Mouse (Mus musculus): ENCODE data around the gene Rps11. TPM values are rescaled to one million over a fixed set of nuclear protein-coding genes. Genes with fewer than 3 reads are reported as not detected.
A peak's percentile ranks its signal among the peaks of the same experiment; 100 is the strongest.
"Not testable (repeated sequence)": the region's sequence is repeated elsewhere in the genome, so short reads cannot be mapped to it uniquely, and the experiment has no call there.

Rps11 gene
- polyA plus RNA-seq, 1 experiment from 2014 or later, result 1,160 TPM

DNA sequence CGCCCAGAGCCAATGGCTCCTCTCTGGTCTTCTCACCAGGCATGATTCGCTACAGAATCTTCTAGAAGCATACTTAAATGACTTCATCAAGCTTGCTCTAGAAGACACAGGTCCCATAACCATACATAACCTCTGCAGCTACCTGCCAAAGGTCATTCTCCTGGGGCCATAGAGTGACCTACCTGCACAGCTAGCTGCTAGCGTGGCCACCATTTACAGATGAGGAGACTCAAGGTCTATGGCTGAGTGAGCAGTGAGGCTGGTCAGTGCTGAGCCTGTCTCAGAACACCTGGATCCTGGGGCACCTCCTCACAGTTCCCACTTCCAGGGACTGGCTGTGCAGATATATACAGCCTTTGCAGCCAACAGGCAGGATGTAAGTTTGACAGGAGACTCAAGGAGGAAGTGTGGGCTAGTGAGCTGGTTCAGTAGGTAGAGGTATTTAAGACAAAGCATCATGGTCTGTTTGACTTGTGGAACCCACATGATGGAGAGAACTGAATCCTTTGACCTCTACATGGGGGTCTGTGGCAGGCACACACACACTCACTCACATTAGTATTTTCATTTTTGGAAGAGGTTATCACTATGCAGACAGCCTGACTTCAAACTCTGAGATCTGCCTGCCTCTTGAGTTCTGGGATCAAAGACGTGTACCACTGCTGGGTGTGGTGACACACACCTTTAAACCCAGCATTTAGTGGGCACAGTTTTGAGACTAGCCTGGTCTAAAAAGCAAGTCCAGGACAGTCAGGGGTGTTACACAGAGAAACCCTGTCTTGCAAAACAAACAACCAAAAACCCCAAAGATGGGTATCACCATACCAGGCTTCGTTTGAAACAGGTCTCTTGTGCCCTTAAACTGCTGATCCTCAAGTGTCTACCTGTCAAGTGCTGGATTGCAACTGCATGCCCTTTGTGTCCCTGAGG is 4.2 kb downstream of the Rps11 start:
- Histone ChIP-seq H3K9me3 (no peaks in the 10 kb centered on the region), H3K4me3 (no peak overlapping the region), H3K27me3 (no peaks in the 10 kb centered on the region), H3K36me3 (peaks cover 57% of the 10 kb centered on the region), H3K9ac (replicated peaks) (no peak overlapping the region), H3K27ac (replicated peaks) (no peak overlapping the region), H3K4me2 (replicated peaks) (no peak overlapping the region), H3K4me1 (peaks cover 27% of the 10 kb centered on the region)
- WGBS, result 82% methylated on average over 5 of the region's 5 CpGs
- ATAC-seq (ENCODE audit: low FRiP score, low read depth), result no peak

DNA sequence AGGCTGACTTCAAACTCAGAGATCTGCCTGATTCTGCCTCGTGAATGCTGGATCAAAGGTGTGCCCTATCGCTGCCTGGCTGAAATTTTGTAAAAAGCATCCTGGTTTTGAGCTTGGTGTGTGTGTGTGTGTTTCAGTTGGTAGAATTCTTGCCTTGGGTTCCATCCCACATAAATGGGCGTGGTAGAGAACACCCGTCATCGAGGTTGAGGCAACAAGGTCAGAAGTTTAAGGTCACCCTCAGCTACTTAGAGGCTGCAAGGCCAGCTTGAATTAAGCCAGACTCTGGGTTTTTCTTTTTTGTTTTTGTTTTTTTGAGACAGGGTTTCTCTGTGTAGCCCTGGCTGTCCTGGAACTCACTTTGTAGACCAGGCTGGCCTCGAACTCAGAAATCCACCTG is 5.9 kb downstream of the Rps11 start:
- no peak overlapping the region for H3K4me3 ChIP-seq
- no peak overlapping the region for H3K9ac ChIP-seq (replicated peaks)
- H3K4me2 ChIP-seq (replicated peaks), result no peak overlapping the region
- no peaks in the 10 kb centered on the region for H3K27me3 ChIP-seq
- H3K4me1 ChIP-seq, result peaks cover 19% of the 10 kb centered on the region
- H3K9me3 ChIP-seq, result no peaks in the 10 kb centered on the region
- H3K27ac ChIP-seq (replicated peaks), result 0 out of 2 replicates have a peak overlapping the region, but pooled peaks have one; percentile 1
- ATAC-seq (ENCODE audit: low FRiP score, low read depth), result no peak
- WGBS, result 93% methylated on average over 6 of the region's 6 CpGs
- H3K36me3 ChIP-seq, result peaks cover 54% of the 10 kb centered on the region

DNA sequence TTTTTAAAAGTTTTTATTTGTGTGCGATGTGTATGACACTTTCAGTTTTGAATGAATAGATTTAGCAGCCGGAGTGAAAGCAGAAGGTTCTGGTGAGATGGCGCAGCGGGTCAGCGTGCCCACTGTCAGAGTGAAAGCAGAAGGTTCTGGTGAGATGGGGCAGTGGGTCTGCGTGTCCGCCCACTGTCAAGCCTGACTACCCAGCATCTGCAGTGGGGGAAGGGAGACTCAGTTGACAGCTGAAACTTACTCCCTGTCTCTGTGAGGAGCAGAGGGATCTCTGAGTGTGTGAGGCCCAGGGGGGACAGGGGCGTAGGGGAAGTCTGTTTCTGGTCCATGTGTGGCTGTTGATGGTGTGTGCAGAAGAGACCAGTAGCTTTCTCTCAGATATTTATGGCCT is 6.7 kb downstream of the Rps11 start:
- Histone ChIP-seq H3K36me3 (peaks cover 48% of the 10 kb centered on the region), H3K9me3 (no peaks in the 10 kb centered on the region), H3K4me3 (no peak overlapping the region), H3K4me1 (peaks cover 11% of the 10 kb centered on the region; the same call in 1 of the 2 replicates), H3K9ac (replicated peaks) (no peak overlapping the region), H3K27ac (replicated peaks) (0 out of 2 replicates have a peak overlapping the region, but pooled peaks have one; percentile 1), H3K4me2 (replicated peaks) (no peak overlapping the region), H3K27me3 (no peaks in the 10 kb centered on the region)
- WGBS, result 78% methylated on average over 8 of the region's 8 CpGs
- ATAC-seq (ENCODE audit: low FRiP score, low read depth), result no peak

DNA sequence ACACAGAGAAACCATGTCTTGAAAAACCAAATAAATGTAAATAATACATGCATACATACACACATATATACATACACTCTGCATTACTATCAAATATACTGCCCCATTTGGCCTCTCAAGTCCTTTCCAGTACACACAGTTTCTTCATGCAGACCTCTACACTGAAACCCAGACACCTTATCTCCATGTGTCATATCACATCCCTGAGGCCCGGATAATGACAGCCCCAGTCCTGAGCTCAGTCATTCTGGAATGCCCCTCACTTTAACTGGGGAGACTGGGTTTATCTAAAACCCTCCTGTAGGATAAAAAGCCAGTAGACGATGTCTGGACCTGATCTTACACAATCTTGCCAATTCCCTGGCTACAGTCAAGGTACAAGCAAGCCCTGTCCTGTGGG is 10.8 kb downstream of the Rps11 start:
- H3K4me3 ChIP-seq, result no peak overlapping the region
- H3K9me3 ChIP-seq, result no peaks in the 10 kb centered on the region
- H3K4me2 ChIP-seq (replicated peaks), result no peak overlapping the region
- H3K27me3 ChIP-seq, result no peaks in the 10 kb centered on the region
- 0 out of 2 replicates have a peak, but pooled peaks cover 10% of the 10 kb centered on the region for H3K36me3 ChIP-seq
- 88% methylated on average over 2 of the region's 2 CpGs for WGBS
- H3K4me1 ChIP-seq, result no peaks in the 10 kb centered on the region
- ATAC-seq (ENCODE audit: low FRiP score, low read depth), result no peak
- no peak overlapping the region for H3K9ac ChIP-seq (replicated peaks)
- no peak overlapping the region for H3K27ac ChIP-seq (replicated peaks)

DNA sequence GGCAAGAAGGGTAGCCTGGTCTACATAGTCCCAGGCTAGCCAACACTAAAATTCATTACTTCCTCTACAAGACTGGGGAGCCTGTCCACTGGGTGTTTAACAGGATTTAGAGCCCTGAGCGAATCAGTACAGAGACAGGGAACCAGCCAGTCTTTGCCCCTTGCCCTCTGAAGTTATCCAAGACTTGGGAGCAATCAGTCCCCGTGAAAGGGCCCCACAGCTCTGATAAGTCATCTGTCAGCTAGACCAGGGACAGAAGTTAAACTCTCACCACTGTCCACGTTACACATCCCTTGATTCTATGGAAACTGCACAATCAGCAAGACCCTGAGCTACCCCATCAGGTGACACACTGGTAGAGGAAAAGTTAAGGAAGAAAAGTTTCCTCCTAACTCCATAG is 11.7 kb downstream of the Rps11 start:
- Histone ChIP-seq H3K4me2 (replicated peaks) (no peak overlapping the region), H3K4me3 (no peak overlapping the region), H3K27ac (replicated peaks) (no peak overlapping the region), H3K9me3 (no peaks in the 10 kb centered on the region), H3K9ac (replicated peaks) (no peak overlapping the region), H3K36me3 (0 out of 2 replicates have a peak, but pooled peaks cover 1% of the 10 kb centered on the region), H3K4me1 (no peaks in the 10 kb centered on the region), H3K27me3 (no peaks in the 10 kb centered on the region)
- ATAC-seq (ENCODE audit: low FRiP score, low read depth), result no peak
- WGBS, result 79% methylated on average over 3 of the region's 3 CpGs

DNA sequence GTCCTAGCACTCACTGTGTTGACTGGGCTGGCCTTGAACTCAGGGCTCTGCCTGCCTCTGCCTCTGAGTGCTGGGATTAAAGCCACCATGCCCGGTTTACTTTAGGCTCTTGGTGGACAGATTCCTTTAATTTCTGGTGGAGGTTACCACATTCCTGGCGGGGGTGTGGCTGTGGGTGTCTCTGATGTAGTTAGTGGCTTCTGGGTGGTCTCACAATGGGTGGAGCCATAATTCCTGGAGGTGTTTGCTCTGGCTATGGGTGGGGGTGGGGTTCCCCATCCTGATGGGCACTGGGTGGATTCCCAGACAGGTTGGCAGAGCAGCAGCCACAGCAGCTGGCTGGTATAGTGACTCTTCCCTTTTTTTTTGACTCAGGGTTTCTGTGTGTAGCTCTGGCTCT is 12.3 kb downstream of the Rps11 start:
- no peak for ATAC-seq (ENCODE audit: low FRiP score, low read depth)
- H3K27ac ChIP-seq (replicated peaks), result no peak overlapping the region
- H3K36me3 ChIP-seq, result no peaks in the 10 kb centered on the region
- H3K4me3 ChIP-seq, result no peak overlapping the region
- no peaks in the 10 kb centered on the region for H3K4me1 ChIP-seq
- no peak overlapping the region for H3K9ac ChIP-seq (replicated peaks)
- H3K4me2 ChIP-seq (replicated peaks), result no peak overlapping the region
- 67% methylated on average over 2 of the region's 2 CpGs for WGBS
- H3K9me3 ChIP-seq, result no peaks in the 10 kb centered on the region
- no peaks in the 10 kb centered on the region for H3K27me3 ChIP-seq

DNA sequence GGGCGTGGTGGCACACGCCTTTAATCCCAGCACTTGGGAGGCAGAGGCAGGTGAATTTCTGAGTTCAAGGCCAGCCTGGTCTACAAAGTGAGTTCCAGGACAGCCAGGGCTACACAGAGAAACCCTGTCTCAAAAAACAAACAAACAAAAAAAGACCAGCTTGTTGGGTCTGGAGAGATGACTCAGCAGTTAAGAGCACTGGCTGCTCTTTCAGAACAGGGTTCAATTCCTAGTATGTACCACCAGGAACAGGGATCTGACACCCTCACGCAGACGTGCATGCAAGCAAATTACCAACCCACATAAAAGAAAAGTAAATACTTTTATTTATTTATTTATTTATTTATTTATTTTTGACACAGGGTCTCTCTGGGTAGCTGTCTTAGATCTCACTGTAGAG is 14.2 kb downstream of the Rps11 start:
- not testable (repeated sequence) for H3K9ac ChIP-seq (replicated peaks); ATAC-seq (ENCODE audit: low FRiP score, low read depth); H3K9me3 ChIP-seq; H3K4me3 ChIP-seq; H3K27ac ChIP-seq (replicated peaks); H3K36me3 ChIP-seq; H3K4me2 ChIP-seq (replicated peaks); H3K4me1 ChIP-seq; H3K27me3 ChIP-seq
- 91% methylated on average over 4 of the region's 4 CpGs for WGBS

DNA sequence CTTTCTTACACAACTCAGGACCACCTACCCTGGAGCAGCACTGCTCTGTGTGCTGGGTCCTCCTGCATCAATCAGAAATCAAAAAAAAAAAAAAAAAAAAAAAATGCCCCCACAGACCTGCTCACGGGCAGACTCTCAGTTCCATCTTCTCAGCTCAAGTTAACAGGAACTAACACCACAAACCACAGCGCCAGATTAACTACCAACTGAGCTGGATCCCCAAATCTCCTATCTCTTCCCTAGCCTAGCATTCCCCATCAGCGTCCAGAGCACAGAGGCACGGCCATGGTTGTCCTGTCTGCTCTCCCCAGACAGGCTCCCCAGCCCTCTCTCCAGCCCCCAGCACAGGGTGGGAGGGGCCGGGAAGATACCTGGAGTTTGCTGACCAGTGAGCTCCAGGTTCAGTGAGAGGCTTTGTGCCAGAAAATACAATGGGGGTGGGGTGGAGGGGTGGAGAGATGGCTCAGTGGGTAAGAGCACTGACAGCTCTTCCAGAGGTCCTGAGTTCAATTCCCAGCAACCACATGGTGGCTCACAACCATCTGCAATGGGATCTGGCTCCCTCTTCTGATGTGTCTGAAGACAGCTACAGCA is 17.1 kb downstream of the Rps11 start:
- Histone ChIP-seq H3K9ac (replicated peaks) (no peak overlapping the region), H3K9me3 (no peaks in the 10 kb centered on the region), H3K27ac (replicated peaks) (no peak overlapping the region), H3K4me3 (no peak overlapping the region), H3K4me1 (peaks cover 6% of the 10 kb centered on the region; the same call in 1 of the 2 replicates), H3K36me3 (no peaks in the 10 kb centered on the region), H3K4me2 (replicated peaks) (no peak overlapping the region), H3K27me3 (no peaks in the 10 kb centered on the region)
- no peak for ATAC-seq (ENCODE audit: low FRiP score, low read depth)
- WGBS, result 46% methylated on average over 5 of the region's 5 CpGs

DNA sequence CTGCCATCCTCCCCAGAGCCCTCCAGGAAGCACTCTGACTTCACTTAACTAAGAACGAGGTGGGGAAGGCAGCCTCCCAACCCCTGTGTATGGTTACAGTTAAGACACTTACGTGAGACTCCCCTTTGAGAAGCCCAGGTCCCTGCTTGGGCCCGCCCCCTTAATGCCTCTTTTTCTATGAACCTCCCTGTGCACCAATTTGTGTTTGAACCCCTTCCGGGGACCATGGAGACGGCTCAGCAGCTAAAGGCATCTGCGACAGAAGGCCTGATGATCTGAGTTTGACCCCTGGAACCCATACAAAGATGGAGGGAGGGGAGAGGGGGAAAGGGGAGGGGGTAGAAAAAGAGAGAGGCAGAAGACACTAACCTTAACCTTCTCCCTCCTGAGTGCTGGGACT is 17.8 kb downstream of the Rps11 start:
- H3K9ac ChIP-seq (replicated peaks), result no peak overlapping the region
- H3K9me3 ChIP-seq, result no peaks in the 10 kb centered on the region
- no peak for ATAC-seq (ENCODE audit: low FRiP score, low read depth)
- H3K4me1 ChIP-seq, result peaks cover 6% of the 10 kb centered on the region; the same call in 1 of the 2 replicates
- H3K4me3 ChIP-seq, result no peak overlapping the region
- H3K4me2 ChIP-seq (replicated peaks), result no peak overlapping the region
- H3K36me3 ChIP-seq, result no peaks in the 10 kb centered on the region
- H3K27ac ChIP-seq (replicated peaks), result no peak overlapping the region
- H3K27me3 ChIP-seq, result no peaks in the 10 kb centered on the region
- WGBS, result 12% methylated on average over 6 of the region's 6 CpGs

DNA sequence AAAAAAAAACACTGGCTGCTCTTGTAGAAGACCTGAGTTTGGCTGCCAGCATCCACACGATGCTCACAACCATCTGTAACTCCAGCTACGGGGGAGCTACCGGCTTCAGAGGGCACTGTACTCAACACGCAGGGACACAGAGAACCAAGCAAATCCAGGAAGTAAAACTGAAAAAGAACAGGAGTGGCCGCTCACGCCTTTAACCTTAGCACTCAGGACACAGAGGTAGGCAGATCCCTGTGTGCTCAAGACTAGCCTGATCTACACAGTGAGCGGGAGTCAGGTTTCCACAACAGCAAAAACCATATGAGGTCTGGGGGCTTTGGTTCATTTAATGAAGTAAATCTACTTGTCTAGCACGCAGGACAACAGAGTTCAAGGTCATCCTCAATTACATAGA is 18.7 kb downstream of the Rps11 start:
- no peaks in the 10 kb centered on the region for H3K36me3 ChIP-seq
- no peak overlapping the region for H3K4me3 ChIP-seq
- WGBS, result 82% methylated on average over 8 of the region's 8 CpGs
- H3K27ac ChIP-seq (replicated peaks), result no peak overlapping the region
- H3K9ac ChIP-seq (replicated peaks), result no peak overlapping the region
- no peak for ATAC-seq (ENCODE audit: low FRiP score, low read depth)
- H3K4me1 ChIP-seq, result peaks cover 6% of the 10 kb centered on the region; the same call in 1 of the 2 replicates
- no peaks in the 10 kb centered on the region for H3K27me3 ChIP-seq
- no peak overlapping the region for H3K4me2 ChIP-seq (replicated peaks)
- no peaks in the 10 kb centered on the region for H3K9me3 ChIP-seq

DNA sequence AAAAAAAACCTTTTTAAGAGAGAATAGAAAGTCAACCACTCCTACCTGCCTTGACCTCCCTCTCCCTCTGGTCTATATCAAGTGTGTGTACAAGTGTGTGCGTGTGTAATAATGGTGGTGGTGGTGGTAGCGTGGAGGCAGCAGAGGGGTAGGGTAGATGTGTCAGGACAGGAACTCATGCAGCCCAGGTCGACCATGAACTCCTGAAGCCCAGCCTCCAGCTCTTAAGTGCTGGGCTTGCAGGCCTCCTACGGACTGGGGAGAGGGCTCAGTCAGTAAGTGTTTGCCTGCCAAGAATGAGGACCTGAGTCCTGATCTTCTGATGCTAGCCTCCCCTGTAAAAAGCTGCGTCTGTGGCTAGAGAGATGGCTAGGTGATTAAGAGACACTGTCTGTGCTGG is 19.3 kb downstream of the Rps11 start:
- Histone ChIP-seq H3K4me2 (replicated peaks) (no peak overlapping the region), H3K4me1 (peaks cover 6% of the 10 kb centered on the region; the same call in 1 of the 2 replicates), H3K27ac (replicated peaks) (no peak overlapping the region), H3K27me3 (no peaks in the 10 kb centered on the region), H3K4me3 (no peak overlapping the region), H3K9ac (replicated peaks) (no peak overlapping the region), H3K9me3 (no peaks in the 10 kb centered on the region), H3K36me3 (no peaks in the 10 kb centered on the region)
- 80% methylated on average over 5 of the region's 5 CpGs for WGBS
- no peak for ATAC-seq (ENCODE audit: low FRiP score, low read depth)

DNA sequence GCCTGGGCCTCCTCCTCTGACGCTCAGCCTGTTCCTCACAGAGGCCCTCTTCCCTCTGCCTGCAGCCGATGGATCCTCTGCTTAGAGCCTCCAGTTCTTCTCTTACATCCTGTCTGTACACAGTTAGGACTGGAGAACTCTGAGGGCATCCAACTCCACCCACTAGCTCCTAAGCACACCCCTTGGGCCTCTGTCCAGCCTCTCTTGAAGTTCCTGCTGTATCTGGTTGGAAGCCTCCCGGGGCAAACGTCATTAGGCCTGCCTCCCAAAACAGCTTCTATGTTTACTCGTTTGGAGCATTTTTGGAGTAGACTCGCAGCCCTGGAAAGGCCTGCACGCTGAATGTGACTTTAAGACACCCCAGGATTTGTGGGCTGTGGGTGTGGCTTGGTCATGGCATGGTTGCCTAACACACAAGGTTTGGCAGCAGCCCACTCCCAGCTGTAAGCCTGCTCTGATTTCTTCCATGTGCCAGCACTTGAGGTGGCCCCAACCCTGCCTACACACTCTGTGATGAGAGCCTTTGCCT is 20.5 kb downstream of the Rps11 start, which contains the start of gene Fcgrt:
TSS of gene Fcgrt (minus strand) at position 200 of the 529 bp plus-strand sequence.
- H3K27ac ChIP-seq (replicated peaks), result no peak within 1 kb of the TSS
- ATAC-seq (ENCODE audit: low FRiP score, low read depth), result no peak
- H3K4me3 ChIP-seq, result no peak within 1 kb of the TSS
- no peaks in the 10 kb centered on the region for H3K36me3 ChIP-seq
- 78% methylated on average over 7 of the region's 7 CpGs for WGBS
- no peaks in the 10 kb centered on the region for H3K9me3 ChIP-seq
- H3K9ac ChIP-seq (replicated peaks), result no peak within 1 kb of the TSS
- no peak within 1 kb of the TSS for H3K4me2 ChIP-seq (replicated peaks)
- H3K27me3 ChIP-seq, result no peaks in the 10 kb centered on the region
- peaks cover 6% of the 10 kb centered on the region; the same call in 1 of the 2 replicates for H3K4me1 ChIP-seq
